In the genomic region with DNA sequence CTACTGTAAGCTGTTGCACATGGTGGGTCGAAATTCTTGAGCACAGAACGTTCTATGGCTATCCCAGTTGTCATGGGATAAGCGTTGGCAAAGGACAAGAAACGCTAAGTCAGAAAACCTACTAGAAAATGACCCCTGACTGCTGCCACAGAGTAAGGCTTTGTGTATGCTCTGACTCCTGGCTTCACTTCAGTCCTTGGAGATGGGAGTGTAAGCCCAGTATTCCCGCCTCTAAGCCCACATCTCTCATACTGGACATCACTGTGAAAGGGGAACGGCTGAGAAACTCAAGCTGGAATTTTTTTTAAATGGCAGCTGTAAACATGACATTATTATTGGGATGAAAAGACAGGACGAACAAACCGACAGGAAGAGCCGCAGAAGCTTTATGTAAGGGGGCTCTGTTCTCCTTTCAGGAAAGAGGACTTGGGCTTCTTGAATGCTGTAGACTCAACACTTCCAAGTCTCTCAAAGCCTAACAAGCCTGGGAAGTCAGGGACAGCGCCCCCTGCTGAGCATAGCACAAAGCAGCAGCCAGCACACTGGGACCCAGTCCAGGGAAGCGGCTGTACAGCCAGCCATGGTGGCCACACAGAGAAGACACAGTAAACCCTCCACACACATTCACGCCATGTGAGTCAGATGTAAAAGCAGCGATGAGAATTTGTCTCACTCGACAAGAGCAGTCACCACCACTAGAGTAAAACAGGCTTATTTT, we compare ENCODE assay signal across 9 mouse cellular contexts.
DNase-seq lines count a peak whose midpoint lies in the region; ATAC-seq and TF ChIP-seq lines count a peak whose summit lies in the region.
"Had no signal": no experiment of that assay in that cellular context is flagged by ENCODE, and none has a peak within 500 bp of the region (broad histone marks: within the 10 kb centered on the region; RNA-seq: fewer than 3 reads in every experiment).

No protein-coding gene starts in this region.

- H3K9ac ChIP-seq in kidney, embryonic 15.5 days: no peak overlapping the region
- no peak overlapping the region for H3K9ac ChIP-seq in limb, embryonic 14.5 days (ENCODE audit: low read depth, low read length, severe bottlenecking)
- no peak overlapping the region for H3K9ac ChIP-seq in heart, embryonic 11.5 days (ENCODE audit: low read depth, low read length)

- H3K27me3 ChIP-seq in kidney, embryonic 15.5 days: no peaks in the 10 kb centered on the region
- H3K27me3 ChIP-seq in limb, embryonic 14.5 days (ENCODE audit: control insufficient read depth, insufficient read depth, low read length): no peaks in the 10 kb centered on the region
- no peaks in the 10 kb centered on the region for H3K27me3 ChIP-seq in heart, embryonic 11.5 days (ENCODE audit: control insufficient read depth, insufficient read depth, low read length)

- no peak for TF ChIP-seq POLR2A in limb, embryonic 14.5 days (IDR thresholded peaks at IDR 0.05; ENCODE audit: borderline replicate concordance, extremely low read depth, insufficient read depth, insufficient read length)

- H3K4me2 ChIP-seq in kidney, embryonic 15.5 days: no peak overlapping the region
- H3K4me2 ChIP-seq in limb, embryonic 14.5 days (replicated peaks; ENCODE audit: low read depth, low read length, severe bottlenecking): no peak overlapping the region
- no peak overlapping the region for H3K4me2 ChIP-seq in heart, embryonic 11.5 days

- no peaks in the 10 kb centered on the region for H3K36me3 ChIP-seq in kidney, embryonic 15.5 days
- H3K36me3 ChIP-seq in limb, embryonic 14.5 days (ENCODE audit: control insufficient read depth, insufficient read depth, low read length): no peaks in the 10 kb centered on the region
- no peaks in the 10 kb centered on the region for H3K36me3 ChIP-seq in heart, embryonic 11.5 days (ENCODE audit: control insufficient read depth, insufficient read depth, low read length)

- no peak overlapping the region for H3K4me3 ChIP-seq in kidney, embryonic 15.5 days (replicated peaks)
- H3K4me3 ChIP-seq in limb, embryonic 14.5 days (replicated peaks; ENCODE audit: low read length): no peak overlapping the region
- H3K4me3 ChIP-seq in heart, embryonic 11.5 days (ENCODE audit: low read depth, low read length): no peak overlapping the region
- H3K4me3 ChIP-seq: myocyte had no signal

- 75% methylated on average over 14 of the region's 14 CpGs for WGBS in kidney, embryonic 15.5 days
- 76% methylated on average over 14 of the region's 14 CpGs for WGBS in limb, embryonic 14.5 days
- 74% methylated on average over 14 of the region's 14 CpGs for WGBS in heart, embryonic 11.5 days (ENCODE audit: insufficient replicate concordance)

- H3K9me3 ChIP-seq in kidney, embryonic 15.5 days (replicated peaks): no peaks in the 10 kb centered on the region
- H3K9me3 ChIP-seq in limb, embryonic 14.5 days (ENCODE audit: control insufficient read depth, low read length): no peaks in the 10 kb centered on the region
- H3K9me3 ChIP-seq in heart, embryonic 11.5 days (replicated peaks; ENCODE audit: control insufficient read depth, low read length): no peaks in the 10 kb centered on the region

- H3K4me1 ChIP-seq in kidney, embryonic 15.5 days: no peaks in the 10 kb centered on the region
- peaks cover 18% of the 10 kb centered on the region for H3K4me1 ChIP-seq in limb, embryonic 14.5 days (ENCODE audit: control insufficient read depth, insufficient read depth, low read length)
- H3K4me1 ChIP-seq in heart, embryonic 11.5 days (ENCODE audit: control insufficient read depth, insufficient read depth, low read length): peaks cover 7% of the 10 kb centered on the region

- DNase-seq in kidney, adult 9 months: peak; percentile 24
- DNase-seq in ES-CJ7 (ENCODE audit: low read depth, low spot score): peak; percentile 73
- peak; percentile 46 to 50 for DNase-seq in adrenal gland, postnatal 36 days
- DNase-seq in limb, embryonic 14.5 days (ENCODE audit: low spot score): peak; percentile 52
- DNase-seq in right cerebral cortex, postnatal 36 days (ENCODE audit: low spot score in 2 of 2): peak; percentile 47 to 56

- ATAC-seq in kidney, embryonic 15.5 days (replicated peaks; ENCODE audit: low FRiP score): no peak
- peak; percentile 78 for ATAC-seq in erythroblast, adult 5-6 weeks (replicated peaks; ENCODE audit: low FRiP score, poor library complexity, severe bottlenecking)
- ATAC-seq in limb, embryonic 14.5 days (ENCODE audit: low FRiP score, low read depth): no peak
- ATAC-seq in heart, embryonic 11.5 days (replicated peaks; ENCODE audit: insufficient number of reproducible peaks, low FRiP score, low TSS enrichment): no peak

- no peak overlapping the region for H3K27ac ChIP-seq in kidney, embryonic 15.5 days
- no peak overlapping the region for H3K27ac ChIP-seq in limb, embryonic 14.5 days (replicated peaks; ENCODE audit: low read depth, low read length)
- H3K27ac ChIP-seq in heart, embryonic 11.5 days (ENCODE audit: low read depth, low read length): no peak overlapping the region
